Mouse (Mus musculus): Measurements from ENCODE around the gene Pik3ip1. TPM values are rescaled to one million over a fixed set of nuclear protein-coding genes. Genes with fewer than 3 reads are reported as not detected.

The Pik3ip1 gene
- total RNA-seq, 2 experiments from 2014 or later = 9.1 to 12.0 TPM

GRCm38 (mm10) chr11:3371599-3372295 is 41.5 kb downstream of the Pik3ip1 start:
- DNase-seq (ENCODE audit: low spot score in 2 of 2) = no peak

GRCm38 (mm10) chr11:3373591-3374292 is 43.5 kb downstream of the Pik3ip1 start:
- no peak for DNase-seq (ENCODE audit: low spot score in 2 of 2)

DNA sequence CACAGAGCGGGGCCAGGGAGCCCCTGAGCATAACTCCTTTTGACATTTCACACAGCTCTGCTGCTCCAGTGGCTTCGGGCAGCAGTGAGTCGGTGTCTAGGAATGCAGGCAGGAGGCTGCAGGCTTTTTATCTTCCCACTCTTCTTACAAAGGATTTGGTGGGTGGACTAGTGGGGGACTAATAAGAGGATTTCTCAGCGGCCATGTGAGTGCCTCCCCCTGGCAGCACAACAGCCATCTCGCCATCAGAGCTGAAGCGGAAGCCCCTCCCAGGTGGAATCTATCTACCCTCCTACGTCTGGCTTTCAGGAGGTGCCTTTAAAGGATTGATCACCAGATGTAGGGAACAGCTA is 44.1 kb downstream of the Pik3ip1 start:
- no peak for DNase-seq (ENCODE audit: low spot score in 2 of 2)

DNA sequence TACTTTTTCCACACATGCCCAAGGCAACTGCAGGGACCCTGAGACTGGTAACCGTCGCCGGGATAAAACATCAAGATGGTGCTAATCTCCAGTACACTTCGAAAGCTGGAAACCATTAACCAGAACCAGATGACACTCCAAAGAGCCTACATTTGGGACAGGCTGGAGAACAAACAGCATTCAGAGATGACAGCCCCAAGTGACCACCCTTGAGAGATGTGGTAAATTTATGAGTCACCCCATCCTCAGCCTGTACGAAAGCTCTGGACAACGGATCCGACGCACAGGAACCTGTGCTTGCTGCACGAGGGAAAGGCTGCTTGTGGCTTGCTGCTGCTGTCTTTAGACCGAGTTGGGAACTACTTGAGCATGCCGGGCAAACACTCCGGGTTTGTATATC is 44.5 kb downstream of the Pik3ip1 start:
- no peak for DNase-seq (ENCODE audit: low spot score in 2 of 2)

GRCm38 (mm10) chr11:3379427-3379826 is 49.2 kb downstream of the Pik3ip1 start:
- no peak for DNase-seq (ENCODE audit: low spot score in 2 of 2)

- DNase-seq (ENCODE audit: low spot score in 2 of 2) = no peak
Observed at GRCm38 (mm10) chr11:3381148-3381814, 51.1 kb downstream of the Pik3ip1 start.

GRCm38 (mm10) chr11:3382602-3383594 is 52.7 kb downstream of the Pik3ip1 start:
- no peak for DNase-seq (ENCODE audit: low spot score in 2 of 2)

DNA sequence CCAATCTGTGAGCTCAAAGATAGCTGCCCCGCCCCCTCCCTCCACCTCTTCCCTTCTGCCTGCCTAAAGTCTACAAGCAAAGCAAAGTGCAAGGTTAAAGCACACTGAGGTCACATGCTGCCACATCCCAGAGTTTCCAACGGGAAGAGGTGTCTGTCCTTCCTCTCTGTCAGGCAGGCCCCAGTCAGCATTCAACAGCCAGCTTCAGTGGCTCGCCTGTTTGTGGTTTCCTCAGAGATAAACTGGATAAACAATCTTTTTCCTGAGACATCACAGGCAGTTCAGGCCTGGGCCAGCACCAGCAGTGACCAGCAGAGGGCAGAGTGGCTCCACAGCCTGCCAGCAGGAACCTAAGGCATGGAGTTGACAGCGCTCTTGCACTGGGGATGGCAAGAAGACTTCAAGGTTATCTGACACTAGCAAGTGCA is 56.8 kb downstream of the Pik3ip1 start:
- DNase-seq (ENCODE audit: low spot score in 2 of 2) = peak; percentile 87 to 88

GRCm38 (mm10) chr11:3387482-3388196 is 57.4 kb downstream of the Pik3ip1 start:
- no peak for DNase-seq (ENCODE audit: low spot score in 2 of 2)

DNA sequence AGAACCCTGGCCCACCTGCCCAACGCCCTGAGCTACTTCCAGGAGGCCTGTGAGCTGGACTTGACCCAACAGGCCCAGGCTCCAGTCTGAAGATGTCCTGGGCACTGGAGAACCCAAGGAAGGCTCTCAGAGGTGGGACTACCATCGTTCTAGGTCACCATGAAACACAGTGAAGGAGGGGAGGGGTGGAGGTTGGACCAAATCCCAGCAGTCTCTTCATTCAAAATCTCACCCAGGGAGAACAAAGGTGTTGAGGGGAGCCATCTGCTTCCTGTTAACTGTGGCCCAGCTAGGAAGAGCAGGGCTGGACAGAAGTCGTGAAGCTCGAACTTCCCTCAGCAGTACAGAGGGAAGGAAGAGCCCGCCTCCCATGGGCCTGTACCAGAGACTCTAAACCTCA is 59.8 kb downstream of the Pik3ip1 start:
- no peak for DNase-seq (ENCODE audit: low spot score in 2 of 2)

GRCm38 (mm10) chr11:3390789-3391188 is 60.6 kb downstream of the Pik3ip1 start:
- no peak for DNase-seq (ENCODE audit: low spot score in 2 of 2)

DNA sequence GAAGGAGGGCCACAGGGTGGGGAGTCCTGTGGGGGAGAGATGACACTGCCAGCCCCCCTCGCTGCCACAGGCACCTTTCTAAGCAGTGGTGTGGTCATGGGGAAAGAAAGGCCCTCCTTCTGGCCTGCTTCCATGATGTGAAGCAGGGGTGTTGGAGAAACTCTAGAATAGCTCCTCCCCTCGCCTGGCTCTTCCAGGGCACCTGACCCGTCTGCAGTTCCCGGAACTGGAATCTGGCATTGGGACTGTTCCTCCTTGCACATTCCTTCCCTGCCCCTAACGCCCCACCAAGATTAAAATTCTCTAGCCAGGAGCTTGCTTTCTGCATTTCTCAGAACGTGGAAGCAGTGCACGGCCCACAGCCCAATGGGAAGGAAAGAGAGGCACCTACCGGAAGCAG is 62.3 kb downstream of the Pik3ip1 start:
- no peak for DNase-seq (ENCODE audit: low spot score in 2 of 2)

Other genes with a start within 250 kb of the Pik3ip1 start
- 10 to 100 TPM; 42.5 to 53.7 TPM for gene Sfi1, start 136.9 kb upstream of the Pik3ip1 start, total RNA-seq (2021)
- gene Eif4enif1, start 128.0 kb upstream of the Pik3ip1 start, total RNA-seq (2021) = 10 to 100 TPM; 46.4 to 58.8 TPM
- gene Drg1, start 64.0 kb upstream of the Pik3ip1 start, total RNA-seq (2021) = 10 to 100 TPM; 77.1 to 94.1 TPM
- 10 to 100 TPM; 16.1 to 24.6 TPM for gene Patz1, start 41.5 kb upstream of the Pik3ip1 start, total RNA-seq (2021)
- 10 to 100 TPM; 15.0 to 18.9 TPM for gene Limk2, start 78.8 kb downstream of the Pik3ip1 start, total RNA-seq (2021)
- gene Rnf185, start 122.0 kb downstream of the Pik3ip1 start, total RNA-seq (2021) = 10 to 100 TPM; 31.9 to 35.3 TPM
- under 1 TPM in 1 of 2 experiments, not detected in 1; 0.23 TPM for gene Pla2g3, start 157.9 kb downstream of the Pik3ip1 start, total RNA-seq (2021)
- under 1 TPM; 0.60 to 0.90 TPM for gene Inpp5j, start 174.4 kb downstream of the Pik3ip1 start, total RNA-seq (2021)
- 10 to 100 TPM; 40.1 to 43.7 TPM for gene Selenom, start 184.3 kb downstream of the Pik3ip1 start, total RNA-seq (2021)
- 10 to 100 TPM; 43.8 to 52.3 TPM for gene Smtn, start 210.2 kb downstream of the Pik3ip1 start, total RNA-seq (2021)